Mouse (Mus musculus) erythroid progenitor cell, adult 5-6 weeks (primary cell): ENCODE measurements around the gene Mrtfa. TPM values are rescaled to one million over a fixed set of nuclear protein-coding genes. Genes with fewer than 3 reads are reported as not detected.
"Not testable (repeated sequence)": the region's sequence is repeated elsewhere in the genome, so short reads cannot be mapped to it uniquely, and the experiment has no call there.

Experiments used
- ATAC-seq: replicated peaks from 2 replicates; pipeline ENCODE4 v1.8.0; 2016; ENCODE audit warnings: moderate number of reproducible peaks, mild to moderate bottlenecking, moderate TSS enrichment, inconsistent platforms; ENCODE audit not compliant: poor library complexity, low FRiP score, severe bottlenecking
- total RNA-seq, 2 experiments: library from RNA; stranded (forward) in 1 of 2; stranded (reverse) in 1 of 2; fragments of 150-400 nt in 1 of 2; fragments of 186-747, 209-891 nt in 1 of 2; gene quantifications; 2 replicates each; pipeline versions ENCODE4 v1.2.3 to v1.2.4; 2015 to 2017; ENCODE audit warnings: low replicate concordance in 2 of 2

Mrtfa gene
- 11.5 and 14.3 TPM in 2 replicates for total RNA-seq (2015; ENCODE audit: low replicate concordance)
- total RNA-seq (2017; ENCODE audit: low replicate concordance): 3.5 and 9.0 TPM in 2 replicates

GRCm38 (mm10) chr15:81190630-81191178 is at the start of gene Mrtfa:
Mrtfa (minus strand) TSS chr15:81190757.
- peak; percentile 98 for ATAC-seq

- no peak for ATAC-seq
These were observed 49.3 kb upstream of the Mrtfa start for GRCm38 (mm10) chr15:81239794-81240343.

- no peak for ATAC-seq
These were observed 48.7 kb upstream of the Mrtfa start for GRCm38 (mm10) chr15:81239261-81239660.

- ATAC-seq: no peak
These were observed 46.9 kb upstream of the Mrtfa start for GRCm38 (mm10) chr15:81237471-81237870.

GRCm38 (mm10) chr15:81236062-81236461 is 45.5 kb upstream of the Mrtfa start:
- ATAC-seq: no peak

- no peak for ATAC-seq
These were observed 44.7 kb upstream of the Mrtfa start, which contains the start of gene Mchr1 for GRCm38 (mm10) chr15:81235086-81235920. Mchr1 (plus strand) TSS chr15:81235499.

GRCm38 (mm10) chr15:81231325-81231724 is 40.8 kb upstream of the Mrtfa start:
- no peak for ATAC-seq

GRCm38 (mm10) chr15:81229791-81230190 is 39.2 kb upstream of the Mrtfa start:
- ATAC-seq: no peak

- ATAC-seq: no peak
These were observed 37.7 kb upstream of the Mrtfa start for GRCm38 (mm10) chr15:81228258-81228657.

GRCm38 (mm10) chr15:81227275-81227674 is 36.7 kb upstream of the Mrtfa start:
- no peak for ATAC-seq

GRCm38 (mm10) chr15:81226796-81227195 is 36.2 kb upstream of the Mrtfa start:
- no peak for ATAC-seq

- ATAC-seq: no peak
These were observed 35.2 kb upstream of the Mrtfa start for GRCm38 (mm10) chr15:81225732-81226131.

- ATAC-seq: no peak
These were observed 34.5 kb upstream of the Mrtfa start for GRCm38 (mm10) chr15:81225016-81225415.

GRCm38 (mm10) chr15:81221446-81221845 is 30.9 kb upstream of the Mrtfa start:
- no peak for ATAC-seq

GRCm38 (mm10) chr15:81220051-81220450 is 29.5 kb upstream of the Mrtfa start:
- ATAC-seq: not testable (repeated sequence)

- no peak for ATAC-seq
These were observed 28.5 kb upstream of the Mrtfa start for GRCm38 (mm10) chr15:81219054-81219453.

GRCm38 (mm10) chr15:81216906-81217653 is 26.5 kb upstream of the Mrtfa start:
- ATAC-seq: no peak

- ATAC-seq: no peak
These were observed 22.4 kb upstream of the Mrtfa start for GRCm38 (mm10) chr15:81212976-81213375.

- ATAC-seq: no peak
These were observed 19.9 kb upstream of the Mrtfa start for GRCm38 (mm10) chr15:81210496-81210895.

GRCm38 (mm10) chr15:81202462-81202861 is 11.9 kb upstream of the Mrtfa start:
- no peak for ATAC-seq
